Mouse (Mus musculus): Measurements from ENCODE around the gene Tada1.

The Tada1 gene

GRCm38 (mm10) chr1:166385431-166385830, 6.5 kb downstream of the Tada1 start:
- no peak for DNase-seq

- no peak for DNase-seq
These were observed 9.6 kb downstream of the Tada1 start for GRCm38 (mm10) chr1:166388511-166388910.

GRCm38 (mm10) chr1:166389406-166390125, 10.7 kb downstream of the Tada1 start:
- no peak for DNase-seq

- no peak for DNase-seq
These were observed 12.8 kb downstream of the Tada1 start for GRCm38 (mm10) chr1:166391671-166392070.

- DNase-seq, result no peak
These were observed 15.9 kb downstream of the Tada1 start for GRCm38 (mm10) chr1:166394770-166395169.

- no peak for DNase-seq
These were observed 16.8 kb downstream of the Tada1 start for GRCm38 (mm10) chr1:166395661-166396060.

GRCm38 (mm10) chr1:166396381-166396780, 17.5 kb downstream of the Tada1 start:
- DNase-seq, result no peak

GRCm38 (mm10) chr1:166401455-166401854, 22.6 kb downstream of the Tada1 start:
- DNase-seq, result no peak

- DNase-seq, result no peak
These were observed 23.1 kb downstream of the Tada1 start for GRCm38 (mm10) chr1:166402003-166402402.

- DNase-seq, result no peak
These were observed 24.9 kb downstream of the Tada1 start for GRCm38 (mm10) chr1:166403846-166404245.

GRCm38 (mm10) chr1:166409177-166409700, 30.3 kb downstream of the Tada1 start:
- DNase-seq, result no peak

- DNase-seq, result peak; percentile 82
These were observed 30.9 kb downstream of the Tada1 start, which contains the start of gene Pogk for GRCm38 (mm10) chr1:166409701-166410220. TSS of gene Pogk (minus strand) at chr1:166409863.

- DNase-seq, result no peak
These were observed 32.6 kb downstream of the Tada1 start for GRCm38 (mm10) chr1:166411541-166411940.

GRCm38 (mm10) chr1:166412266-166412665, 33.4 kb downstream of the Tada1 start:
- no peak for DNase-seq

GRCm38 (mm10) chr1:166429053-166429452, 50.2 kb downstream of the Tada1 start:
- DNase-seq, result no peak

- no peak for DNase-seq
These were observed 51.0 kb downstream of the Tada1 start for GRCm38 (mm10) chr1:166429809-166430431.

GRCm38 (mm10) chr1:166439426-166439825, 60.5 kb downstream of the Tada1 start:
- no peak for DNase-seq

GRCm38 (mm10) chr1:166441992-166442391, 63.1 kb downstream of the Tada1 start:
- no peak for DNase-seq

Data from right cerebral cortex, postnatal 14 days (tissue).